Mouse (Mus musculus) bone marrow macrophage, adult 2 months (primary cell): ENCODE data around the gene Brd7. TPM values are rescaled to one million over a fixed set of nuclear protein-coding genes. Genes with fewer than 3 reads are reported as not detected.

Source experiments
- H3K27ac ChIP-seq: 2 replicates; pipeline ENCODE4 v1.5.1; 2012; ENCODE audit warnings: low read depth, low read length; ENCODE audit not compliant: insufficient read depth
- H3K4me1 ChIP-seq: 2 replicates; pipeline ENCODE4 v1.6.1; 2012; ENCODE audit warnings: low read length; ENCODE audit not compliant: control insufficient read depth, insufficient read depth
- H3K4me3 ChIP-seq: 2 replicates; pipeline ENCODE4 v1.5.1; 2012; ENCODE audit warnings: mild to moderate bottlenecking, low read length, moderate library complexity; ENCODE audit not compliant: insufficient read depth
- CTCF ChIP-seq: IDR thresholded peaks from 2 replicates; pipeline ENCODE4 v1.5.1; 2012; ENCODE audit warnings: low read depth, mild to moderate bottlenecking, low read length, moderate library complexity
- POLR2A ChIP-seq: IDR thresholded peaks from 2 replicates; pipeline ENCODE4 v1.6.1; 2012; ENCODE audit warnings: mild to moderate bottlenecking, low read depth, low read length, borderline replicate concordance
- polyA plus RNA-seq: library from polyadenylated mRNA; stranded (reverse); fragments of >200 nt; gene quantifications from 2 replicates; pipeline ENCODE4 v1.2.4, GENCODE M21; 2012; ENCODE audit not compliant: missing spikeins, insufficient read depth, insufficient read length

The Brd7 gene
- polyA plus RNA-seq, 1 experiment = 92.1 TPM

- Histone ChIP-seq H3K4me3 (peak overlapping the region; percentile 43), H3K4me1 (peaks cover 66% of the 10 kb centered on the region), H3K27ac (peak overlapping the region; percentile 91)
- TF ChIP-seq CTCF = no peak
- no peak for TF ChIP-seq POLR2A
Observed at GRCm38 (mm10) chr8:88299907-88300603, 61.9 kb downstream of the Brd7 start.

- no peak for TF ChIP-seq CTCF
- TF ChIP-seq POLR2A = no peak
- H3K4me1 ChIP-seq = peaks cover 68% of the 10 kb centered on the region
- peak overlapping the region; percentile 91 for H3K27ac ChIP-seq
- H3K4me3 ChIP-seq = peak overlapping the region; percentile 15; the same call in 1 of the 2 replicates
Observed at GRCm38 (mm10) chr8:88298733-88299103, 63.3 kb downstream of the Brd7 start.

GRCm38 (mm10) chr8:88297976-88298732 lies 63.8 kb downstream of the Brd7 start:
- peak overlapping the region; percentile 15 for H3K4me3 ChIP-seq
- TF ChIP-seq CTCF (no peak), POLR2A (no peak)
- peak overlapping the region; percentile 91 for H3K27ac ChIP-seq
- peaks cover 74% of the 10 kb centered on the region for H3K4me1 ChIP-seq

DNA sequence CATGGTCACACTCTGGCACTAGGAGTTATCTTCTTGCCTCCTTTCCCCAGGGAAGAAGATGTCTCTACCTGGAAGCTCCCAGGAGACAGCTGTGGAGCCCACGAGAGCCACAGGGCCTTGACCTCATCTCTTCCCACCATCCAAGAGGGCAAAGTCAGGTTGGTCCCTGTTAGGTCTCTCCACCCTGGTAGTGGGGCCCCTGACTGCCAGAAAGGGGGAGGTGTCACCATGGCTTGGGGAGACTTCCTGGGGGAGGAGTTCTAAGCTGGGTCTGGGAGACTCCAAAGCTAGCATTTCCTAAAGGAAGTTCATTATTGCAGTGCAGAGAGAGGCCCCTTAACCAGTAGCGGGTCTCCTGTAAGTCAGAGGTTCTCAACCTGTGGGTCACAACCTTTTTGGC lies 67.0 kb downstream of the Brd7 start:
- H3K4me1 ChIP-seq = peaks cover 76% of the 10 kb centered on the region
- TF ChIP-seq CTCF (no peak), POLR2A (no peak)
- peak overlapping the region; percentile 84 for H3K4me3 ChIP-seq
- H3K27ac ChIP-seq = peak overlapping the region; percentile 82

DNA sequence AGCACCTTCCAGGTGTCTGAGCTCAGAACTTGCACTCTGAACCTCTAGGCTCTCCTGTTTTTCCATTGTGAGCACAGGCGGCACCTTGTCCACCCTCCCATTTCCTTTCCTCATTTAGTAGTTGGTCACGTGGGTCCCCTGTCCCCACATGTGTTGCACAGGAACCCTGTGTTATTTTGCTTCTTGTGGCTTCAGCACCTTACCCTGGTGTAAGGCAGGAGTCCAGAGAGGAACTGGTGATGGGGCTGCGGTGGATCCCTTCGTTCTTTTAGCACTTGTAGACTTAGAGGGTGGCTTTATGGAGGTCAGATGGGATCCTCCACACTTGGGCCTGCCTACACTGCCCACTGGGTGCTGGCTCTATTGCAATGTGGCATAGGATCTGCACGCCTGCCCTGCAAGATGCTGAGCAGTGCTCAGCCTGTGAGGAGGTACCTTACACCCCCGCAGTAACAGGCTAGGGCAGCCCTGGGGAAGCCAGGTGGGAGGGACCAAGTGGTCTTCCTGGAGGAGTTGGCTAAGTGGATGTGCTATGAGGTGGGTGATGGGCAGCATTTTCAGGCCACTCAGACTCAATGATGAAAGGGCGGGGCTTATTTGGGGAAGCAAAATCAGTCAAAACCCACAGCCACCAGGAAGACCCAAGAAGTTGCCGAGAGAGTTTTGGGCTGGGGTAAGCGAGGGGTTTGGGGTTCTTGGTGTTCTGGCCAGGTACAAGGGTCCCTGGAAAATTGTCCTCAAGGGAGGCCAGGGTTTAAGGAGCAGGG lies 68.2 kb downstream of the Brd7 start:
- TF ChIP-seq CTCF (no peak), POLR2A (peak; percentile 85)

GRCm38 (mm10) chr8:88292926-88293325 lies 69.1 kb downstream of the Brd7 start:
- Histone ChIP-seq H3K4me3 (no peak overlapping the region), H3K4me1 (peaks cover 72% of the 10 kb centered on the region), H3K27ac (no peak overlapping the region)
- TF ChIP-seq POLR2A (no peak), CTCF (no peak)

More for the DNA sequence above, 68.2 kb downstream of the Brd7 start:
- peak overlapping the region; percentile 84 for H3K4me3 ChIP-seq
- H3K4me1 ChIP-seq = peaks cover 73% of the 10 kb centered on the region
- H3K27ac ChIP-seq = peak overlapping the region; percentile 82

DNA sequence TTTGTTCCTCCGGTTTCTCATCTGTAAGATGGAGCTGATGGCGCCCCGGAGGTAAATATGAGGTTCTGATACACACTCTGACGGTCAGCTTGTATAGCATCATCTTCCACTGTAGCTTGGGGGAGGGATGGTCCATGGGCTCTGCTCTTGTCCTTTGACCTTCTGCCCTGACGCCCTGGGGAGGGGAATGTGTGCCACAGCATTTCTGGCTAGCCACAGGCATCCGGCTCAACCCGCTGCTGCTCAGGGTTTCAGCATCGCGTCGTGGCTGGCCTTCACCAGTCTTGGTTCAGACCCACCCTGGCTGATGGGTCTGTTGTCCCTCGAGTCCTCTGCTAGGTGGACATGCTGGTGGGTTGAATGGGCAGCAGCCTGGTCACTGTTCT lies 70.7 kb downstream of the Brd7 start:
- peaks cover 67% of the 10 kb centered on the region for H3K4me1 ChIP-seq
- no peak overlapping the region for H3K27ac ChIP-seq
- no peak overlapping the region for H3K4me3 ChIP-seq

DNA sequence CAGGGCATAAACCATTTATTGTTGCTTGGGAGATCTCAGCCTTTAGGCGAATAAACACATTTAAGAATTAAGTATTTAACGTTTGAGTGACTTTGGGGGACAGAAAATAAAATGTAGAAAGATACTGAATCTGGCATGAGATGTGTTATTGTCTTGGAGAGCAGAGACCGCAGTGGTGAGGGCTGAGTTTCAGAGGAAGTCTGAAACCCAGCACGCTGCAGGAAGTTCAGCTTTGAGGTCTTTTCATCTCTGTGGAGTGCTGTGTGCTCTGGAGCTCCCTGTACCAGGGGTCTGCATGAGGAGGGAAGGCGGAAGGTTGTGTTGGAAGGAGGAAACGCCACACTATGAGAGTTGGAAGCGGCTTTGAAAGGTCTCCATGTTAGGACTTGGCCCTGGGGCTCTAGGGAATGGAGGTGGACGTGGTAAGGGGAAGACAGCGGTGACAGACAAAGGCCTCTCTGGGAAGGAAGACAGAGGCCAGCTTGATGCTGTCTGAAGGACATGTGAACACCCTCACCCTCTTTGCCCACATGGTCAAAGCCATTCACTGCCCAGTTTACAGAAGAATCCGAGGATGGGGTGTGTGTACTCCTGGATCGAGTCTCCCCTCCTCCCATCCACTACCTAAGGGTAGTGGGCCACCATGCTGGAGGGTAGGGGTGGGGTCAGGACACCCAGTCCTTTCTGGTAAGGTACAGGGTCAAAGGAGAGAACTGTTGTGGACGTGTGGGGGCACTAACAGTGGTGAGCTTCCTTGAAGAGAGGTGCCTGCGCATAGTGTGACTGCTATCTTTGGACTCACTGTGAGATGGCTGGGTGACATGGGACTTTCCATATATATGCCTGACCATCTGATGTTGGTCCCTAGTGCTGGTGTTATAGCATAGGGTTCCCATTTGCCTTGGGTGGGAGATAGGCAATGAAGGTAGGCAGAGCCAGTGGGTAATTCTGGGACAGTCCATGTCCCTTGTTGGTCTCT lies 71.4 kb downstream of the Brd7 start:
- H3K4me1 ChIP-seq = peaks cover 64% of the 10 kb centered on the region
- peak overlapping the region; percentile 73 for H3K27ac ChIP-seq
- no peak for TF ChIP-seq POLR2A
- TF ChIP-seq CTCF = no peak
- no peak overlapping the region for H3K4me3 ChIP-seq

More for the DNA sequence above, 70.7 kb downstream of the Brd7 start:
- TF ChIP-seq POLR2A (no peak), CTCF (no peak)

DNA sequence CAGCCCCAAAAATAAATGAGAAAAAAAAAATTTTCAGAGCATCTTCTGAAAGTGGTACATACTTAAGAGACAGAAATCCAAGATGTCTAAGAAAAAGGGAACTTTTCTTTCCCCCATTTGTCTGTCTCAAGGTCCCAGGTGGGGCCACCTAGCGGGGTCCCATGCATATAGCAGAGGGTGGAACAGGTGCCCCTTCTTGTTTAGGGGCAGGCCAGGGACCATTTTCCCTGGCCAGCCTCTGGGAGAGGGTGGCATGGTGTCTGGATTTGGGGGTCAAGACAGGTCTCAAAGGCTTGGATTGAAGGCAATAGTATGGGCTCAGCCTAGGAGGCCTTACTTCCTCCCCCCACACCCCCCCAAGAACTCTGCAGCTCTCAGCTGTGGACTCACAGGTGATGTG lies 72.1 kb downstream of the Brd7 start:
- peak overlapping the region; percentile 73 for H3K27ac ChIP-seq
- H3K4me1 ChIP-seq = peaks cover 65% of the 10 kb centered on the region
- no peak overlapping the region for H3K4me3 ChIP-seq
- no peak for TF ChIP-seq CTCF
- TF ChIP-seq POLR2A = no peak
